Mouse (Mus musculus) heart, postnatal 25 days (tissue): Measurements from ENCODE around the gene Slc50a1. TPM values are rescaled to one million over a fixed set of nuclear protein-coding genes. Genes with fewer than 3 reads are reported as not detected.
A peak's percentile ranks its signal among the peaks of the same experiment; 100 is the strongest.

Source experiments
- DNase-seq: peaks from one replicate; pipeline ENCODE4 v3.0.0; 2022; ENCODE audit warnings: low spot score
- intact Hi-C: fragments of 180-260 bp; cut with DNase I; formaldehyde crosslinking; loops from one replicate; pipeline ENCODE4 v1.15.1; 2025
- total RNA-seq, 2 experiments: library from RNA; stranded (reverse); gene quantifications; 2 replicates each; pipeline ENCODE4 v1.2.3; 2021

Gene Slc50a1
- total RNA-seq = 10 to 100 TPM; 21.0 TPM

- intact Hi-C loops = no loop called here
- peak; percentile 77 for DNase-seq
Measured at GRCm38 (mm10) chr3:89270051-89270755, at the start of gene Slc50a1. Gene Slc50a1 (minus strand): TSS chr3:89270570.

DNA sequence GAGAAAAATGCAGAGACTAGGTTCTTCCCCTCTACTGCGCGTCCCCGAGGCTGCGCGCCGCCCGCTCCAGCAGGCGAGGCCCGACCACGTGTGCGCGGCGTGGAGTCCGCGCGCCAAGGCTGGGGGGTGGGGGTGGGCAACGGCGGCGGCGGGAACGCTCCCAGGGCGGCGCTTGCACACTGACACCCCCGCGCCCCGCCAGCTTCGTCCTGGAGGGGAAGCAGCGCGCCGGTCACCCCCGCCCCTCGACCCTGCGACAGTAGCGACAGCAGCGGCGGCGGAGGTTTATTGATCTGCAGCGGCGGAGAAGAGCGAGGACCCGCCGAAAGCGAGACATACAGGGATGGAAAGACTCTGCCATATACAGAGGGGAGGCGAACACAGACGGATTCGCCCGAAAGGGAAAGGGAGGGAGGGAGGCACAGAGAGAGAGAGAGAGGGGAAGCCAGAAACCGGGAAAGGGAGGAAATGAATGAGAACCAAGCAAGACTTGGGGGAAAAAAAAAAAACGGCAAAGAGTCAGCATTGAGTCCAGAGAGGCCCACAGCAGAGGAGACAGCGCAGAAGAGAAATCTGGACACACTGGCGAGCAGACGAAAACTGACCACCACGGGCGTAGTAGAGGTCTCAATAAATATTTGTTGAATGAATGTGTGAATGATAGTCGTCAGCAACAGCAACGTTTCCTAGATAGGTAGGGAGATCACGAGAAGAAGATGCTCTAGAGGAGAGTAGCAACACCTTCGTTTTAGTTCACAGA is 49.4 kb upstream of the Slc50a1 start:
- intact Hi-C loops = no loop called here
- no peak for DNase-seq

- no peak for DNase-seq
- intact Hi-C loops = no loop called here
Measured at GRCm38 (mm10) chr3:89318971-89319590, 48.7 kb upstream of the Slc50a1 start.

- intact Hi-C loops = no loop called here
- DNase-seq = no peak
Measured at GRCm38 (mm10) chr3:89318316-89318715, 47.9 kb upstream of the Slc50a1 start.

- no peak for DNase-seq
- intact Hi-C loops = no loop called here
Measured at GRCm38 (mm10) chr3:89317246-89317645, 46.9 kb upstream of the Slc50a1 start.

- DNase-seq = peak; percentile 64
- intact Hi-C loops = loop anchor here (1.0 kb wide), 1 partner anchor 37 kb away; no protein-coding TSS in a partner anchor
Measured at GRCm38 (mm10) chr3:89316833-89317232, 46.5 kb upstream of the Slc50a1 start.

- no peak for DNase-seq
- intact Hi-C loops = loop anchor here (1.0 kb wide), 2 partner anchors 38 to 169 kb away; no protein-coding TSS in a partner anchor
Measured at GRCm38 (mm10) chr3:89315930-89316831, 45.8 kb upstream of the Slc50a1 start.

DNA sequence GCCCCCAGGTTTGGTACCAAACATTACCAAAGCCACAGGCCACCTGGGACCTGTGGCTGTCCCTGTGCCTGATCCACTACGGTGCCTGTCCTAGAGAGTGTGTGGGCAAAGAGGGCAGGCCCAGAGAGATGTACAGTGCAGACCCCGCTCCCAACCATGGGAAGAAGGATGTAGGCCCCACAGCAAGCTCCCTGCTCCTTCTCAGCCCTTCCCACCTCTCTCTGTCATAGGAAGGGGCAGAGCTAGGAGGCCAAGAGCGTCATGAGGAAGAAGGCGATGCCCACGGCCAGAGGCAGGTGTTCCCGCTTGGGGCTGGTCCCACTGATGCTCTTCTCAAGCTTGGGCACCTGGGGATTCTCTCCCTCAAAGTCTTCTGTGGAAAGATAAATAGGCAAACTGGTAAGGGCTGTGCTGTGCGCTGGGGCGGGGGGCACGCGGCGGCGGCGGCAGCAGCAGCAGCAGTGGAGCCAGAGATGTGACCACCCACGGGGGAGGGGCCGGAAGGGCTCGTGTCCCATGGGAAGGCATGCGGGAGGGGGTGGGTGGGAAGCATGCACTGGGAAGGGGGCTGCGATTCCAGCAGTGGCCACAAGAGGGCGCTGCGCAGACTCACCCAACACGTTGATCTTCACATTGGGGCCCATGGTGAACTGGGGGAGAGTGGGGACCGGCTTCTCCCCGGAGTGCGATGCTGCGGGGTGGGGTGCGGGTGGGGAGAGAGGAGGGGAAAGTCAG is 45.0 kb upstream of the Slc50a1 start:
- intact Hi-C loops = loop anchor here (1.0 kb wide), 1 partner anchor 170 kb away; no protein-coding TSS in a partner anchor
- DNase-seq = peak; percentile 57

DNA sequence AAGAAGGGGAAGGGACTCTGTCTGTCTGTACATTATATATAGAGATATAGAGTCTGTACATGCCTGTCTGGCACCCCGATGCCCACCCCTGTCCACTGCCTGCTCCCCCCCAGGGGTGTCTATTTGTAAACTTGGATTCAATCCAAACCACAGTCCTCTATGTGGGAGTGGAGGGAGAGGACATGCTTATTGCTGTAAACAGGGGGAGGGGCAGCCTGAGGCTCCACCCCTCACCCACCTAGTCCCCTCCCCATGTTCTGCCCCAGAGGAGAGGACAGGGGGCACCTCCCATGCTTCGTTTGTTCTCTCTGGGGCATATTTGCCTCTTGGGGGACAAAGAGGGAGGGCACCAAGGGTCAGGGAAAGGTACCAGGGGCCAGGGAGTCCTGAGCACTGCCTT is 44.4 kb upstream of the Slc50a1 start:
- DNase-seq = no peak
- intact Hi-C loops = loop anchor here (1.0 kb wide), 1 partner anchor 171 kb away; no protein-coding TSS in a partner anchor

DNA sequence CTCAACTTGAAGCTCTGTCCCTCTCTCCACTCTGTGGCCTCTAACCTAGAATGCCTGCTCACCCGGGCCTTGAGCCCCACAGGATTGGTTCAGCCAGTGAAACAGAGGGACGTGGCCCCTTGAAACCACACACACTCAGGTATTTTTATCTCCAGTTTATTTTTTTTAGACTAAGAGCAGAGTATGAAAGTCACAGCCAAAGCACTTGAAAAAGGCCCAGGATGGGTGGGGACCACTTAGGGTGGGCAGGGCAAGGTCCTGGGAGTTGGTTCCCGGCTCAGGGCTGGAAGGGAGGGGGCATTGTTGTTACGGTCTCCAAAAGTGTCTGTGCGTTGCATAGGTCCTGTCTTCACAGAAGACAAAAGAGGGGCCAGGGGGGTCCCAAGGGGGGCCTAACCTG is 44.0 kb upstream of the Slc50a1 start:
- DNase-seq = no peak
- intact Hi-C loops = no loop called here

GRCm38 (mm10) chr3:89308089-89308488 is 37.7 kb upstream of the Slc50a1 start:
- intact Hi-C loops = loop anchor here (2.0 kb wide), 1 partner anchor 57 kb away; no protein-coding TSS in a partner anchor
- DNase-seq = no peak

DNA sequence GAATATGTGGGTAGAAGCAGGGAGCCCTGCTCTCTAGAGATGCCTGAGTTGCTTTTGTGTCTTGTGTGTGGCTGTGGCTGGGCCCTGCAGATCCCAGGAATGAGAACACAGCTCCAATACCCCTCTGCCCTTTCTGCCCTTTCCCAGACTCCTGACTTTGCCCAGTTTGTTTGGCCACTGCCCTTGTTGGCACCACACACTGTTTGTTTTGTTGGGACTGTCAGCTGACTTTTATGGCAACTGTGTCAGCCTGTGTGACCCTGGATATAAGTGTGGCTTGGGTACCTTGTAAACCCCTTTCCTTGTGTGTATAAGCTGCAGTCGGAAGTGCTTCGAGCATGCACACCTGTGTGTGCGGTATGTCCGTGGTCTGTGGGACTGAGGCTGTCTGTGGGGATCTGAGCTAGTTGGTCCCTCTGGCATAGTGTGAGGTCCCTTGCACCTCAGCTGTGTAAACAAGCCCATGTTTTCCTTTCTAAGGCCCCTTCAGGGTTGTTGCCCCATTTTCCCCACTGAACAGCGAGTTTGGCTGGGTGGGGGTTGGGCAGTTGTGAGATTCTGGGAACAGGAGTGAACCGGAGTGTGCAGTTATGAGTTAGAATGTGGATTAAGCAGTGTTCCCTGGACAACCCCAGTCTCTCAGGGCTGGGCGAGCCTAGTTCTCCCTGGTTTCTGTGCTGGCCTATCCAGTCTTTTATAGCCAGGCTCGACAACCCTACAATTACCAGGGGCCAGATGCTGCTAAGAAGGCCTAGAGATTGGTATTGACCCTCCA is 35.4 kb upstream of the Slc50a1 start:
- intact Hi-C loops = loop anchor here (2.0 kb wide), 1 partner anchor 17 kb away; no protein-coding TSS in a partner anchor
- no peak for DNase-seq

DNA sequence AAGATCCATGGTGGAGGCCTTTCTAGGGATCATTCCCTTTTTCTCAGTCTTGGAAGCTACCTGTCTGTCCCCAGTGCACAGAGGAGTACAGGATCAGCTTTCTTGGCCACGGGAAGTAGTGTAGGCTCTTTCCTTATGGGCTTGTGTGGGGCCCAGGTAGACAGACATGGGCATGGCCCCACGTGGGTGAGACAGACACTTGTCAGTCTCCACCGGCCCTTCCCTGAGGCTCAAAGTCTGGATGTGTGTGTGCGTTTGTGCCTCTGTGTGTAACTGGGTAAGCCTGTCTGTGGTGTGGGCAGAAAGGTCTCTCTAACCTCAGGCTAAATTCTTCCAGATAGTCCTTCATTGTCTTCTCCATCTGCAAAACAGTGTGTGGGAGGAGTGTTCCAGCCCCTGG is 34.7 kb upstream of the Slc50a1 start:
- no peak for DNase-seq
- intact Hi-C loops = loop anchor here (2.0 kb wide), 1 partner anchor 16 kb away; no protein-coding TSS in a partner anchor

DNA sequence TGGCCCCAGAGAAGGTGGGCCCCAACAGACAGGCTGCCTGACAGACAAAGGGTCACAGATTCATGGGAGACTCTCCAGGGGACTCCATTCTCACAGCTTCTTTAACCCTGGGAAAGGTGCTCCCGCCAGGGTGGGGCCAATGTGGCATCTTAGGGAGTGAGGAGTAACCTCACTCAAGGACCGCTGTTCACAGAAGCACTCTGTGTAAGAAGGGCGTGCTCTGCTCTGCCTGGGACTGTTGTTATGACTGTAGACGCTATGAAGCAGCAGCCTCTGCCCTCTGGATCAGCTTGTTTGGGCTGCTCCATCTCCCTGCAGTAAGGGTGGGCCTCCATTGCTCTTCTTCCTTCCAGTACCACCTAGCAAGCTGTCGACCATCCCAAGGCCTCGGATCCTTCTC is 34.1 kb upstream of the Slc50a1 start:
- intact Hi-C loops = loop anchor here (2.0 kb wide), 1 partner anchor 16 kb away; no protein-coding TSS in a partner anchor
- DNase-seq = no peak

DNA sequence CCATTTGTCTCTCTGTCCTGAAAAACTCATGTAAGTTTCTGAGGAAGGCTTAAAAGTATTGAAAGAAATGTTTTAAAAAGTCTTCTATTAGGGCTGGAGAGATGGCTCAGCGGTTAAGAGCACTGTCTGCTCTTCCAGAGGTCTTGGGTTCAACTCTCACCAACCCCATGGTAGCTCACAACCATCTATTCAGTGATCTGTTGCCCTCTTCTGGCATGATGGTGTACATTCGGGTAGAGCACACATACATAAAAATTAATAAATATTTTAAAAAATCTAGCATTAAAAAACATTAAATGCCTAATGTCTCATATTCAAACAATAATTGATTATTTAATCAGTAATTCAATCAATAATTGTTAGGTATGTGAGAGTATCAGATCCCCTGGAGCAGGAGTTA is 30.1 kb upstream of the Slc50a1 start:
- DNase-seq = no peak
- intact Hi-C loops = no loop called here

DNA sequence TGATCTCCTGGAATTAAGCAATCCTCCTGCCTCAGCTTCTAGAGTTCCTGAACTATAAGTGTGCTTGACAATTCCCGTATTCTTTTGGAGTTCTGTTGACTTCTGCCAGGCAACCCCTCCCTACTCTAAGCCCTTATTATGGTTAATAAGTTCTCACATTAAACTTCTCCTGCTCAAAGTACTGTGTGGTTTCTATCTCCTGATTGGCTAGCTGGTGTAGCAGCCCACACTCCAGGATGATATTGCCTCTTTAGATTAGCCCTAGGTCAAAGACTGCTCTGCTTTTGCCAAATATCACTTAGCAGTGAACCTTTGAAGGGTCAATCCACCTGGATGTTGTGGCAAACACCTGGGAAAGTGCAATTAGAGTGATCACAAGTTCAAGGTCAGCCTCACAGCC is 29.7 kb upstream of the Slc50a1 start:
- intact Hi-C loops = no loop called here

DNA sequence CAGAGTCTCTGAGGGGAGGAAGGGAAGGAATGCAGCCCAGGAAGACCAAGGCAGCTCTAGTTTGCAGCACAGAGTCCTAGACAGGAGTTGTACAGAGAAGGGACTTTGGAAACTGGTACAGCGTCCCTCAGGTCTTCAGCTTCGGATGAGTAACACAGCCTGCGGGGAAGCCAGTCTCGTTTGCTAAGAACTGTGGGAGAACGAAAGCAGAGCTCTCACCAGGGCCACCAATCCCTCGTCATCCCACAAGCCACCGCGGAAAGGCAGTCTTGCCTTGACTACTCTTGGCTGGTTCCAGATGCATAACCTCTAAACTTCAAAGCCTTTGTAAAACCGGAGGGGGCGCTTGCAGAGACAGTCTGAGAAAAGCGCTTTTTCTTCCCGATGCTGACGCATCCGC is 29.1 kb upstream of the Slc50a1 start:
- intact Hi-C loops = no loop called here
- no peak for DNase-seq

More for the DNA sequence above, 29.7 kb upstream of the Slc50a1 start:
- DNase-seq = no peak

DNA sequence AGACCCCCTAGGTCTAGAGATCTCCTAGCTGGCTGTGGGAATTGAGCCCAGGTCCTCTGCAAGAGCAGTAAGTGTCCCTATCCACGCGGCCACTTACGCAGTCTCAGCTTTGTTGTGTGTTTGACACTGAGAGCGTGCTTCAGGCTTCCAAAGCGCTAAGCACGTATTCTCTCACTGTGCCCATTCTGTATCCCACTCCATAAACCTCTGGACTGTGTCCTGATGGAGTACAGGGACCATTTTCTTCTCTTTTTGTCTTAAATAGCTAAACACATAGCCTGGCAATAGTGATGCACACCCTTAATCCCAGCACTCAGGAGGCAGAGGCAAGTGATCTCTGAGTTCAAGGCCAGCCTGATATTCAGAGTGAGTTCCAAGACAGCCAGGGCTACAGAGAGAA is 28.5 kb upstream of the Slc50a1 start:
- DNase-seq = no peak
- intact Hi-C loops = no loop called here
